Mouse (Mus musculus) left cerebral cortex, adult 8-10 months (tissue): ENCODE measurements around the gene Aktip. TPM values are rescaled to one million over a fixed set of nuclear protein-coding genes. Genes with fewer than 3 reads are reported as not detected.

Experiments
- DNase-seq, 2 experiments: peaks; one replicate each; pipeline ENCODE4 v3.0.0; 2022; ENCODE audit warnings: low spot score in 2 of 2
- total RNA-seq, 4 experiments: library from RNA; stranded (reverse); gene quantifications; 2 replicates each; pipeline ENCODE4 v1.2.4; 2022

Gene Aktip
- total RNA-seq, 4 experiments from 2014 or later, result 125 to 139 (median 126) TPM

- peak in 1 of 2 experiments; percentile 45 for DNase-seq
These were observed 8.9 kb downstream of the Aktip start for GRCm38 (mm10) chr8:91190816-91191340.

- no peak for DNase-seq
These were observed 11.6 kb downstream of the Aktip start for GRCm38 (mm10) chr8:91188152-91188551.

GRCm38 (mm10) chr8:91186372-91186771, 13.4 kb downstream of the Aktip start:
- no peak for DNase-seq

- DNase-seq, result no peak
These were observed 22.1 kb downstream of the Aktip start for GRCm38 (mm10) chr8:91177708-91178107.

GRCm38 (mm10) chr8:91176176-91176575, 23.6 kb downstream of the Aktip start:
- no peak for DNase-seq

GRCm38 (mm10) chr8:91171605-91172004, 28.2 kb downstream of the Aktip start:
- no peak for DNase-seq

GRCm38 (mm10) chr8:91170914-91171313, 28.9 kb downstream of the Aktip start:
- no peak for DNase-seq

GRCm38 (mm10) chr8:91170152-91170551, 29.6 kb downstream of the Aktip start:
- no peak for DNase-seq

GRCm38 (mm10) chr8:91159959-91160800, 39.6 kb downstream of the Aktip start:
- no peak for DNase-seq

- no peak for DNase-seq
These were observed 41.2 kb downstream of the Aktip start for GRCm38 (mm10) chr8:91158617-91159016.

GRCm38 (mm10) chr8:91154564-91154963, 45.2 kb downstream of the Aktip start:
- no peak for DNase-seq

GRCm38 (mm10) chr8:91153831-91154230, 45.9 kb downstream of the Aktip start:
- no peak for DNase-seq

GRCm38 (mm10) chr8:91151531-91151930, 48.2 kb downstream of the Aktip start:
- DNase-seq, result no peak

GRCm38 (mm10) chr8:91149298-91149697, 50.5 kb downstream of the Aktip start:
- no peak for DNase-seq

GRCm38 (mm10) chr8:91148643-91149178, 51.1 kb downstream of the Aktip start:
- DNase-seq, result no peak

- no peak for DNase-seq
These were observed 52.1 kb downstream of the Aktip start for GRCm38 (mm10) chr8:91147715-91148114.

GRCm38 (mm10) chr8:91140828-91141227, 58.9 kb downstream of the Aktip start:
- no peak for DNase-seq

- no peak for DNase-seq
These were observed 64.2 kb downstream of the Aktip start for GRCm38 (mm10) chr8:91135308-91136181.

GRCm38 (mm10) chr8:91134659-91135058, 65.1 kb downstream of the Aktip start:
- no peak for DNase-seq

- peak; percentile 100 for DNase-seq
These were observed 65.7 kb downstream of the Aktip start for GRCm38 (mm10) chr8:91134070-91134475.

- DNase-seq, result no peak
These were observed 66.2 kb downstream of the Aktip start for GRCm38 (mm10) chr8:91133441-91134069.
